Mouse (Mus musculus): ENCODE measurements around the gene Rnf216. TPM values are rescaled to one million over a fixed set of nuclear protein-coding genes. Genes with fewer than 3 reads are reported as not detected.

The Rnf216 gene
- total RNA-seq, 2 experiments from 2014 or later, result 16.6 to 19.0 TPM

DNA sequence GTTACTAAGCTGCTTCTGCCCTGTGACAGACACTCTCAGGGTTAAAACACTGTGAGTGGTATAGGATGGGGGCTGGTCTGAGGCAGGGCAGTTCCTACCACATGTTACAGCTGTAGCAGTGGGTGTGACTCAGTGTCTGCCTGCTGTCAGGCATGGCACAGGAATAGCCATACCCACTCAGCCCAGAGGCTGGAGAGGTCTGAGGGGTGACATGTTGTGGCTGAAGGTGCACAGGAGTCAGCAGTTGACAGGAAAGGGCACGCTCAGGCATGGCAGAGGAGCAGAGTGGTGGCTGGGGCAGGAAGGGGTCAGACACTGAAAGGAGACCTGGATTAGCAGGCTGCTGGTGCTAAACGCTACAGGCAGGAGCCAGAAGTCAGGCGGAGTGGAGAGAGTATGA lies 78.7 kb downstream of the Rnf216 start:
- no peak for DNase-seq
- intact Hi-C loops (cut with DNase I; ENCODE audit: low total_unique reads), result loop anchor here (2.0 kb wide), 1 partner anchor 95 kb away; no protein-coding TSS in a partner anchor

- intact Hi-C loops (cut with DNase I; ENCODE audit: low total_unique reads), result no loop called here
Observed at GRCm38 (mm10) chr5:143033277-143033676, 79.5 kb downstream of the Rnf216 start.

DNA sequence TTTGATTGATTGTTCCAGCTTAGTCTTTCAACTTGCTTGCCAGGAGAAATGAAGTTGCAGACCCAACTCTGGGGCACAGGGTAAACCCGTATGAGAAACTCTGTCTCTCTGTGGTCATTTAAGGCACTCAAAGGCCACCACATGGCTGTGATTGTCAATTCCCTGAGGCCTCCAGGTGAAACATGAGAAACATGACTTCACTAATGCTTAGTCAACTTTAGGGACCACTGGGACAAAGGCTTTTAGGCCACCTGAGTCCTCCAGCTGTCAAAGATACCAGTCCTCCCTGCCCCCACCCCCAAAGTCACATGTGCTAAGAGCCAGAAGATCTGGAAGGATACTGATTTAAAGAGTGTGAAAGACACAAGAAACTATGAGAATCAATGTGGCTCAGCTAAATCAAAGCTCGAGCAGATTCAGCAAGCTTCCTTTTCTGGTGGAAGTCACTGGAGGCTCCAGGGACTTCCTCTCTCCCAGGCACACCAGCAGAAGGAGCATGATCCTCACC lies 80.1 kb downstream of the Rnf216 start:
- intact Hi-C loops (cut with DNase I; ENCODE audit: low total_unique reads), result no loop called here
- DNase-seq, result no peak

More at GRCm38 (mm10) chr5:143033277-143033676, 79.5 kb downstream of the Rnf216 start:
- DNase-seq, result no peak

GRCm38 (mm10) chr5:143031681-143032080 lies 81.1 kb downstream of the Rnf216 start:
- no peak for DNase-seq
- intact Hi-C loops (cut with DNase I; ENCODE audit: low total_unique reads), result no loop called here

DNA sequence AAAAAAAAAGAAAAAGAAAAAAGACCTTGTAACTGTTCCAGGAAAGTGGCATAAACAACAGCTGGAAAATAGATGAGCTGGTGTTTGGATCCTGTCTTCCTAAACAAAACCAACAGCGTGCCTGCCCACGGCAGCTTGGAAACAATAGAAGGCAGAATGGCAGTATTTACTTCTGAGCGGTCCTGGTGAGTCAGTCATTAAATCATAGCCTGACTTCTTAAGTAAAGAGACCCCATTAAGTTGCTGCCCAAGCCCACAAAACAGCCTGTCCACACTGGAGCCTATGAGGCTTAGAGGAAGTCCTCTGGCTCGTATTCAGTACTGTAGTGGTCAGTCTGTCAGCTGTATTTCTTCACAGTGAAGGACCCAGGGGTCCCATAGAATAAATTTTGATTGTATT lies 81.6 kb downstream of the Rnf216 start:
- intact Hi-C loops (cut with DNase I; ENCODE audit: low total_unique reads), result no loop called here
- no peak for DNase-seq

- intact Hi-C loops (cut with DNase I; ENCODE audit: low total_unique reads), result no loop called here
- no peak for DNase-seq
Observed at GRCm38 (mm10) chr5:143023887-143024286, 88.9 kb downstream of the Rnf216 start.

DNA sequence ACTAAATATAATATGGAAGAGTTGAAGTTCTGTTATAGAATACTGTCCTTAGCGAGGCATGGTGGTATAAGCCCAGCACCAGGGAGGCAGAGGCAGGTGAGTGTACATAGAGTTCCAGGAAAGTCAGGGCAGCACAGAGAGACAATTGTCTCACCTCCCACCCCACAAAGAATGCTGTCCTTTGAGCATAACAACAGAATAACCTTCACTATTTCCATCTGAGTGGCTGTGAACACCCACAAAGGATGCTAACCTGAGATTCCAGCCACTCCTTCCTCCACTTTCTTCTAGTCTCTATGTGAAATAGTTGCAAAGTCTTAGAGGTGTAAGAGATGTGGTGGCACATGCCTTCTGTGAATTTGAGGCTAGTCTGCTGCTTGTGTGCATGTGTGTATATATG lies 89.8 kb downstream of the Rnf216 start:
- no peak for DNase-seq
- intact Hi-C loops (cut with DNase I; ENCODE audit: low total_unique reads), result no loop called here

DNA sequence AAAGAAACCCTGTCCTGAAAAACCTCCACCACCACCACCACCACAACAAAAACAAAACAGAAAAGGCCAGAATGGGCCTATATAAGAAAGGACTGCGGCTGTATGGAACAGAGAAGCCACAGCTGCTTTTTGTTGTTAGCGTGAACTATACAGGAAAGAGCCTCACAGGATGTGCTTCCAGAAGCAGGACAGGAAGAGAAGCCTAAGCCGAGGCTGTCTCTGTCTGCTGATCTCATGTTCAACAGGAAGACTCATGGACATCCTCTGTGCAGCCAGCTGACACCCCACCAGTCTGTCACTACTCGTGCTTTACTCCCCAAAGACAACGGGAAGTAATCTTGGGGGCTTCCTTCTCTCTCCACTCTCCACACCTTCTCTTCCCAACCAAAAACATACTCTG lies 95.4 kb downstream of the Rnf216 start:
- intact Hi-C loops (cut with DNase I; ENCODE audit: low total_unique reads), result no loop called here
- DNase-seq, result no peak

GRCm38 (mm10) chr5:143009383-143009782 lies 103.4 kb downstream of the Rnf216 start:
- intact Hi-C loops (cut with DNase I; ENCODE audit: low total_unique reads), result no loop called here
- DNase-seq, result no peak

DNA sequence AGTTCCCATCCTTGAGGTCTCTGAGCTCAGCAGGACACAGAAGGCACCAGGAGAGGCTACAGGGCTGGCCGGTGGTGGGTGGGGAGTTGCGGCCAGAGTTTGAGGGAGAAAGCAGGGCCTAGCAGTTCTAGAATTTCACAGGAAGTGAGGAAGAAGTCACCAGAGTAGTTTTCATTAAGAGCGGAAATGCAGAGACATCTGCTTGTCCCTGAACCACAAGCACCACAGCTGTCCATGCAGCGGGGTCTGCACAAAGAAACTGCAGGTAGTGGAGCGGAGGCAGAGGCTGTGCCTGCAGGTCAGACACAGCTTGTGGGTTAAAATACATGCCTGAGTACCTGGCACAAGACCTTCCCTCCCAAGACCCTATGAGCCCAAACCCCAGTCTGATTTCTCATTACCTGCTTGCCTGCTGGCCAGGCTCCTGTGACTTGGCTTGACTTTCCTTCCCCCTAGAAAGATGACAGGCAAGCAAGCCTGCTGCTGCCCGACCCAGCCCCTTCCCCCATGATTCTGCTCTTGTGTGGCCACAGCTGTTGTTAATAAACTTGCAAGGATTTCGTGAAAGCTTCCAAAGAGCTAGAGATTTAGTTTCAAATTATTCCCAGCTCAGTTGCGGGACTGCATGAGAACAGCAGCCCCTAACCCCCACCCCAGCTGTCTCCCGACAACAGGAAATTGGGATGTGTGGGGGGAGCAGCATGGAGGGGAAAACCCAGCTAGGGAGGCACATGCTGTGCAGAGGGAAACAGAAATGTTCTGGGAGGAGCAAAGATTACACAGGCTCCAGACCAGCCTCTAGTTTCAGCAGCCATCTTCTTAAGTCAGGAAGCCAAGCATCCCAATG lies 111.9 kb downstream of the Rnf216 start:
- intact Hi-C loops (cut with DNase I; ENCODE audit: low total_unique reads), result no loop called here
- peak; percentile 64 for DNase-seq

DNA sequence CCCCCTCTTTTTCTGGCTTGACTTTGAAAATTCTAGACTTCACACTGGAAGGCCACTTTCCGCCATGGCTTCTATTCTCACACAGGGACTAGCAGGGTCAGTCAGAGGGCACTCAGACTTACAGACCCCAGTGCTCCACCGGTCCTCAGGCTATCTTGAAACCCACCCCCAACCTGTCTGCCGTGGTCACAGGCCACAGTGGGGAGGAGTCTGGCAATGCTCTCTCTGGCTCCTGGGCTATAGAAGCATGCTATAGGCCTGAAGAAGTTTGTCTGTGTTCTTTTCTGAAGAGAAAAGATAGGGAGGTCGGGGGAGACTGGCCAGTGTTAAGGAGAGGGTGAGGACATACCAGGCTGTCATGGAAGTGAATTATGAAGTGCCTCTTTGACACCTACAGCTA lies 112.7 kb downstream of the Rnf216 start:
- intact Hi-C loops (cut with DNase I; ENCODE audit: low total_unique reads), result no loop called here

GRCm38 (mm10) chr5:142998171-142998570 lies 114.6 kb downstream of the Rnf216 start:
- DNase-seq, result no peak
- intact Hi-C loops (cut with DNase I; ENCODE audit: low total_unique reads), result no loop called here

More for the DNA sequence above, 112.7 kb downstream of the Rnf216 start:
- DNase-seq, result no peak

- intact Hi-C loops (cut with DNase I; ENCODE audit: low total_unique reads), result no loop called here
- DNase-seq, result no peak
Observed at GRCm38 (mm10) chr5:142997526-142997925, 115.3 kb downstream of the Rnf216 start.

- DNase-seq, result no peak
- intact Hi-C loops (cut with DNase I; ENCODE audit: low total_unique reads), result no loop called here
Observed at GRCm38 (mm10) chr5:142994746-142995145, 118.0 kb downstream of the Rnf216 start.

DNA sequence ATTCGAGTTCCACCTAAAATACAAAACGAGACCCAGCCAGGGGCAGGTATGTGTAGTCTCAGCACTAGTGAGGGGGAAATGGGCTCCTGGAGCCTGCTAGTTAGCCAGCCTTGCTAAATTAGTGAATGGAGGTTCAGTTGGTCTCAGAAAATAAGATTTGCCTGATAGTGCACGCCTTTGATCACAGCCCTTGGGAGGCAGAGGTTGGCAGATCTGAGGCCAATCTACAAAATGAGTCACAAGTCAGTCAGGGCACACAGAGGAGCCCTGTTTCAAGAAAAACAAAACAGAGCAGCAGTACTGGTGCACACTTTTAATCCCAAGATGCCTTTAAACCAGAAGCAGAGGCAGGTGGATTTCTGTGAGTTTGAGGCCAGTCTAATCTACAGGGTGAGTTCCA lies 123.6 kb downstream of the Rnf216 start:
- intact Hi-C loops (cut with DNase I; ENCODE audit: low total_unique reads), result no loop called here
- DNase-seq, result no peak

DNA sequence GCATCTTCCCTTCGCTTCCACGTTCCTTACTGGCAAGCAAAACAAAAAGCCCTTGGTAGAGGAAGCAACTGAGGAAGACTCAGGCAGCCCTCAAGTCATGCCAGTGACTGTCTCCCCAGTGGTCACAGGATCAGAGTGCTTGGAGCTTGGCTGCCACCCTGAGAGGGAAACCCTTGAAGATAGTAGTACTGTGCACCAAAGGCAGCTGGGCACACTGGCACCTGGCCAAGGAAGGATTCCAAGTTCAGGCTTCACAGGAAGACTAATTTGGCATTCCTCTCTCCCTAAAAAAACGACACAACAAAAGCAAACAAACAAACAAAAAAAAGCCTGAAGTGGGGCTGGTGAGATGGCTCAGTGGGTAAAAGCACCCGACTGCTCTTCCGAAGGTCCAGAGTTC lies 124.3 kb downstream of the Rnf216 start:
- intact Hi-C loops (cut with DNase I; ENCODE audit: low total_unique reads), result no loop called here
- DNase-seq, result no peak

GRCm38 (mm10) chr5:142984271-142984670 lies 128.5 kb downstream of the Rnf216 start:
- intact Hi-C loops (cut with DNase I; ENCODE audit: low total_unique reads), result no loop called here
- no peak for DNase-seq

DNA sequence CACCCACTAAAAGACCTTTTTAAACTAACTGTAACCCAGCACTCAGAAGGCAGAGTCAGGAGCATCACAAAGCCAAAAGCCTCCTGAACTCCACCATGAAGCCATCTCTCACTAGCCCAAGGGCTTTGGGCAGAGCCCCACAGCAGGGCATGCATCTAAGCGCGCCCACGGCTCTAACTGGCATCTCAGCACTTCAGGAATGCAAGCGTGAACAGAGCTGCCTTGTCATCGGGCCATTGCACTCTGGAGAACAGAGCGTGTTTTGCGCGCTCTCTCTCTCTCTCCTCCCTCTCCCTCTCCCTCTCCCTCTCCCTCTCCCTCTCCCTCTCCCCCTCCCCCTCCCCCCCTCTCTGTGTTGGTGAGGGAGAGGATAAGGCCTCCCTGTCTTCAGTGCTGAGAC lies 129.6 kb downstream of the Rnf216 start:
- DNase-seq, result no peak
- intact Hi-C loops (cut with DNase I; ENCODE audit: low total_unique reads), result no loop called here

DNA sequence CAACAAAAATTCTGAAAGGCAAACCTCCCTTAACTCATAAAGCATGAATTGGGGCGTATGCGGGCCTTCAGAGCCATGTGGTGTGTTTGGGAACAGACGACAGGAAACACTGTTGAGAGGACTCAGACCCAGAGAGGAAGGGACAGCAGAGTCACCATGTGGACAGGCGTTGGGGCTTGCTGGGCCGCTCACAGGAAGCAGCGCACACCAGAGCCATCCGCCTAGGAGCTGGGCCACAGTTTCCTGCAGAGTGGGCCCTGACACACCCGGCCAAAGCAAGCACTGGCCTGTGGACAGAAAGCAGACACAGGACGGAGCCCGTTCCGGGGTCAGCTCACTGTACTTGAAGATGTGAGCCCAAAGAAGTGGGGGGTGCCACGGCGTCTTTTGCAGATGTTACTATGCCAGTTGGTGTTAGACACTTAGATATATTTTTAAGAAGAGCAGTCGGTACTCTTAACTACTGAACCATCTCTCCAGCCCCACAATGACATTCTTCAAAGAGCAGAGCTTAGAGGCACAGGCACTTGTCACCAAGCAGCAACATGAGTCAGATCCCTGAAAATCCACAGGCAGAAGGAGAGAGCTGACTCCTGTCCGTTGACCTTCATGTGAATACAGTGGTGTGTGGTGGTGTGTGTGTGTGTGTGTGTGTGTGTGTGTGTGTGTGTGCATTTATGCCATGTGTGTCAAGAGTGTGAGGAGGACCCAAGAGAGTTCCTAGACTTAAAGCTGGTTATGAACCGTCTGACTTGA lies 130.6 kb downstream of the Rnf216 start:
- DNase-seq, result no peak
- intact Hi-C loops (cut with DNase I; ENCODE audit: low total_unique reads), result no loop called here

DNA sequence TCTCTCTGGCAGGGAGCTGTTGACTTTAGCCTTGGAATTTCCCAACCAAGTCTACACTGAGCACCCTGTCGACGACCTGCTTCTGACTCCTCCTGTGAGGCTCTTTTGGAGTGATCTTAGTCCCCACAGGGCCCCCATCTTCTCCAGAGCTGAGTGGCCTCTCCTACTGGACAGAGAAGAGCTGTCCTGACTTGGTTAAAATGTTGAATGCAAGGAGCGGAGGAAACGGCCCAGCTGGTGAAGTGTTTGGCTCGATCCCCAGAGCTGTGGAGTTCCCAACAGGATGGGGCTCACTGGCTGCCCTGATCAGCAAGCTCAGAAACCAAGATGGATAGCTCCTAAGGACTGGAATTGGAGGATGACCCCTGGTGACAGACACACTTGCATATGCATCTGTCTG lies 136.3 kb downstream of the Rnf216 start:
- intact Hi-C loops (cut with DNase I; ENCODE audit: low total_unique reads), result no loop called here
- DNase-seq, result peak; percentile 68
